Mouse (Mus musculus) small intestine, adult 2 months (tissue): ENCODE data around the gene Aurkb.

Experiments used
- CTCF ChIP-seq: fragments of 200-500 bp; IDR thresholded peaks from 2 replicates; pipeline ENCODE4 v1.5.1; 2012; ENCODE audit warnings: low read depth, mild to moderate bottlenecking, control low read depth, inconsistent platforms, low read length, moderate library complexity, mixed read lengths; ENCODE audit not compliant: insufficient replicate concordance, insufficient read length; ENCODE audit errors: extremely low read depth
- POLR2A ChIP-seq: fragments of 200-500 bp; IDR thresholded peaks from 2 replicates; pipeline ENCODE4 v1.6.1; 2012; ENCODE audit warnings: low read depth, mild to moderate bottlenecking, control low read depth, inconsistent platforms, low read length, moderate library complexity

DNA sequence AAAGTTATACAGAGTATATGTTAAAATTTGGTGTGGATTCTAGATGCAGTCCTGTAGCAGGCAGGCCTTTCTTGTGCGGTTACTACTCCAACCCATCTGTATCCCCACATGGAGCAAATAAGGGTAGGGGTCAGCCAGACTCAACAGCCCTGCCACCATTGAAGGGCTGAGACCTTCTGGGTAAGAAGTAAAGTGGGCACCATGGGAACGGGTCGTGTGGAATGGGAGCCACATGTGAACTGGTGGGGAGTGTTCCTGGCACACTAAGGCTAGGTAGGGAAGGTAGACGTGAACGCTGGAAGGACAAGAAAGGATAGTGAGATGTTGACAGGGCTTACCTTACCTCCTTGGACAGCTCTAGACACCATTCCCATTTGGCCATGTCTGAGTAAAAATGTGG is 7.3 kb upstream of the Aurkb start:
- TF ChIP-seq POLR2A (no peak), CTCF (no peak)
